Mouse (Mus musculus) heart, adult 2 months (tissue): ENCODE data around the gene Ptprm. TPM values are rescaled to one million over a fixed set of nuclear protein-coding genes. Genes with fewer than 3 reads are reported as not detected.

Experiments
- DNase-seq, 2 experiments: peaks; one replicate each; pipeline ENCODE4 v3.0.0; 2021
- H3K27ac ChIP-seq: fragments of 200-600 bp; 2 replicates; pipeline ENCODE4 v1.8.1; 2022
- H3K27me3 ChIP-seq: fragments of 200-500 bp; 2 replicates; pipeline ENCODE4 v1.6.1; 2012; ENCODE audit warnings: mild to moderate bottlenecking, low read length, inconsistent platforms, mixed read lengths; ENCODE audit not compliant: control insufficient read depth, insufficient read depth
- H3K36me3 ChIP-seq: fragments of 200-500 bp; 2 replicates; pipeline ENCODE4 v1.6.1; 2012; ENCODE audit warnings: low read length, inconsistent platforms; ENCODE audit not compliant: control insufficient read depth, insufficient read depth
- H3K4me1 ChIP-seq: fragments of 200-500 bp; 2 replicates; pipeline ENCODE4 v1.6.1; 2011; ENCODE audit warnings: low read length; ENCODE audit not compliant: control insufficient read depth, insufficient read depth
- H3K4me3 ChIP-seq: fragments of 200-600 bp; 2 replicates; pipeline ENCODE4 v1.8.1; 2022
- H3K79me2 ChIP-seq: fragments of 200-500 bp; replicated peaks from 2 replicates; pipeline ENCODE4 v1.6.1; 2012; ENCODE audit warnings: mild to moderate bottlenecking, inconsistent platforms, low read length, moderate library complexity, mixed read lengths; ENCODE audit not compliant: control insufficient read depth, insufficient read depth
- H3K9ac ChIP-seq: fragments of 200-500 bp; 2 replicates; pipeline ENCODE4 v1.6.1; 2012; ENCODE audit warnings: low read depth, mild to moderate bottlenecking, control low read depth, inconsistent platforms, low read length, mixed read lengths
- CTCF ChIP-seq: fragments of 200-600 bp; IDR thresholded peaks from 2 replicates; pipeline ENCODE4 v1.8.1; 2022; ENCODE audit warnings: antibody characterized with exemption, mild to moderate bottlenecking, moderate library complexity
- EP300 ChIP-seq: fragments of 200-500 bp; IDR thresholded peaks from 2 replicates; pipeline ENCODE4 v1.6.1; 2011; ENCODE audit warnings: low read depth, low read length, control low read depth; ENCODE audit not compliant: insufficient read depth
- POLR2A ChIP-seq: fragments of 200-500 bp; IDR thresholded peaks from 2 replicates; pipeline ENCODE4 v1.6.1; 2011; ENCODE audit warnings: mild to moderate bottlenecking, low read depth, low read length, control low read depth; ENCODE audit not compliant: insufficient read depth
- WGBS: fragments of 180-500 bp; shearing (Covaris S2); methylation state at CpG from one replicate; pipeline ENCODE4 v1.1.7; 2018; 5-methylcytosine and 5-hydroxymethylcytosine counted together
- intact Hi-C: fragments of 180-260 bp; cut with DNase I; formaldehyde crosslinking; loops from one replicate; pipeline ENCODE4 v1.15.1; 2025
- polyA plus RNA-seq: library from polyadenylated mRNA; depleted of rRNA; stranded (reverse); fragments of >200 nt; gene quantifications from 2 replicates; pipeline ENCODE4 v1.2.3, GENCODE M21; 2012
- total RNA-seq, 2 experiments: library from RNA; stranded (reverse); gene quantifications; 2 replicates each; pipeline ENCODE4 v1.2.3; 2021

Ptprm gene
- total and polyA plus RNA-seq, 3 experiments = 34.6 to 88.5 (median 78.9) TPM

DNA sequence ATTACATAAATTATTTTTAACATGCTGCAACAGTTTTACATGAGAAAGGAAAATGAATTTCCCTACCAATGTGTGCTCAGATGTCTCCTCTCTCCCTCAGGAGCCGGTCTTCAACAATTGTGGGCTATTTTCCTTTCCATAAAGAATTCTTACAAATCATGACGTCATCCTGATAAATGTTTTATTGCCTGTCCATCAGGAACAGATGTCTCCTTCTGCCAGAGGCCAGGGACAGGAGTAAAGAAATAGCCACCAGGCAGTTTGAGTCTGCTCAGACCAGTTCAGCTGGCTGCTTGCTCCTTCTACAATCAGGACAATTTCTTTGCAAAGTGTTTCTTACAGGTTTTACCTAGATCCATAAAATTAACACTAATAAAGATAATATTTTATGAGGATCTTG, 357.4 kb downstream of the Ptprm start:
- DNase-seq = no peak
- H3K36me3 ChIP-seq = no peaks in the 10 kb centered on the region
- no peaks in the 10 kb centered on the region for H3K27me3 ChIP-seq
- TF ChIP-seq CTCF (no peak), EP300 (no peak), POLR2A (no peak)
- intact Hi-C loops = no loop called here
- H3K79me2 ChIP-seq = peaks cover 4% of the 10 kb centered on the region
- WGBS = 50% methylated on average over 2 of the region's 2 CpGs
- no peak overlapping the region for H3K4me3 ChIP-seq
- H3K4me1 ChIP-seq = no peaks in the 10 kb centered on the region; the same call in 1 of the 2 replicates
- no peak overlapping the region for H3K9ac ChIP-seq
- no peak overlapping the region for H3K27ac ChIP-seq

DNA sequence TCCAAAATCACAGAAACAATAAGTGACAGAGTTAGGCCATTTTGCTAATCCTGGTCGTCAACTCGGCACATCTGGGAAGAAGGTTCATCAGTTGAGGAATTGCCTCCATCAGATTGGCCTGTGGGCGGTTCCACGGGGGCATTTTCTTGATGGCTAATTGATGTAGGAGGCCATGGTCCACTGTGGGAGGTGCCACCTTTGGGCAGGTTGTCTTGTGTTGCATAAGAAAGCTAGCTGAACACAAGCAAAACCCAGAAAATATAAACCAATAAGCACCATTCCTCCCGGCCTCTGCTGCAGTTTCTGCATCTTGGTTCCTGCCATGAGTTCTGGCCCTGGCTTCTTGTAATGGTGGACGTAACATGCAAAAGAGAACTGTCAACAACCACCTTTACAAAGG, 358.2 kb downstream of the Ptprm start:
- WGBS = 97% methylated on average over 6 of the region's 6 CpGs
- intact Hi-C loops = no loop called here
- H3K27ac ChIP-seq = no peak overlapping the region
- H3K4me3 ChIP-seq = no peak overlapping the region
- H3K36me3 ChIP-seq = peaks cover 3% of the 10 kb centered on the region
- DNase-seq = no peak
- H3K9ac ChIP-seq = no peak overlapping the region
- H3K79me2 ChIP-seq = peaks cover 4% of the 10 kb centered on the region
- TF ChIP-seq POLR2A (no peak), CTCF (no peak)
- no peaks in the 10 kb centered on the region for H3K27me3 ChIP-seq
- H3K4me1 ChIP-seq = peaks cover 1% of the 10 kb centered on the region

DNA sequence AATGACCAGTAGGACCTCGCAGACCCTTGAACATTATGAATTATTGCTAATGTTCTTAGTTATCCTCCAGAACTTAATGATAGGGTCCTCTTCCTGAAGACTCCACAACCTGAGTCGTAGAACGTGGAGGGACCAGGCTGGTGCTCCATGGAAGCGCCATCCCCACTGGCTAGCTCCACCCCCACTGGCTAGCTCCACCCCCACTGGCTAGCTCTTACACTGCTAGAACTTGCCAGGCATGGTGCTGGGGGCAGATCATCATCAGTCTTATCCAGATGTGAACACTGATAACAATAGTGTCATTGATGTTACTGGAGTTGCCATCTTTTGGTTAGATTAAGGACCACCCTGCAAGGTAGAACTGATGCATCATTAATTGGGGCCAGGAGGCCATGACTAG, 362.4 kb downstream of the Ptprm start:
- intact Hi-C loops = no loop called here
- Histone ChIP-seq H3K4me1 (peaks cover 9% of the 10 kb centered on the region), H3K79me2 (peaks cover 4% of the 10 kb centered on the region), H3K4me3 (no peak overlapping the region), H3K27ac (no peak overlapping the region), H3K9ac (no peak overlapping the region), H3K27me3 (no peaks in the 10 kb centered on the region), H3K36me3 (peaks cover 9% of the 10 kb centered on the region)
- 92% methylated on average over 4 of the region's 4 CpGs for WGBS
- TF ChIP-seq POLR2A = no peak
- no peak for TF ChIP-seq CTCF
- no peak for TF ChIP-seq EP300
- DNase-seq = no peak

DNA sequence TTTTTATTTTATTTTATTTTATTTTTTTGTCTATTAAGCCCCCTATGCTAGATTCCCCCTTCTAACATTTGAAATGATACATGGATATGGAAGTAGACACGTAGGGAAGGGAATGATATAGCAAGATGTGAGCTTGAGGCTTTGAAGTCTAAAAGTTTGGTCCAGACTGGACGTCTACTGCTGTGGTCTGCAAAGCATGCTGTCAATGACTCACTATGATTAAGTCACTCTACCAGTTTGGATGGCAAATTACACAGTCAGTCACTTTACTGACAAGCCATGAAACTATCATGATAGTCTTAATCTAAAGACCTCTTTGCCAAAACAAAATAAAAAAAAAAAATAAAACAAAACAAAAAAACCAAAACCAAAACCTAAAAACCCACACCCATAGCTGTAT, 363.5 kb downstream of the Ptprm start:
- Histone ChIP-seq H3K9ac (no peak overlapping the region), H3K27me3 (no peaks in the 10 kb centered on the region), H3K4me3 (no peak overlapping the region), H3K27ac (no peak overlapping the region), H3K4me1 (peaks cover 9% of the 10 kb centered on the region), H3K36me3 (peaks cover 9% of the 10 kb centered on the region), H3K79me2 (peaks cover 4% of the 10 kb centered on the region)
- WGBS = 54% methylated on average over 2 of the region's 2 CpGs
- no peak for DNase-seq
- no peak for TF ChIP-seq CTCF
- no peak for TF ChIP-seq POLR2A
- TF ChIP-seq EP300 = no peak
- intact Hi-C loops = no loop called here

DNA sequence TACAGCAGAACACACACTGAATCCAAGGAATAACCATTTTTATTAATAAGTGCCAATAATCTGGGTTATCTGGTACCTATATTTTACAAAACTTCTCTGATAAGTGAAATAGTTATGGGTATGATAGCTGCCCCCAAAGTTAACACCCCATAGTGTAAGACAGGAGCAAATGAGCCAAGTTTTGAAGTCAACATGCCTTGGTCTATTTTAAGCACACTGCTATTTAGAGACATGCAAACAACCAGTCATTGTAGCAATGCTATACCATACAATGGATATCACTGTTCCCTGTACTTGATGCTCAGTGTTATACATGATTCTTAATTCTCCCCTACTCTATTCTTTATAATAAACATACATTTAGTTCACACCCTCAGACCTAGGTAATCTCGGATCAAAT, 366.2 kb downstream of the Ptprm start:
- Histone ChIP-seq H3K79me2 (no peaks in the 10 kb centered on the region; the same call in none of the 2 replicates), H3K27me3 (no peaks in the 10 kb centered on the region), H3K36me3 (peaks cover 12% of the 10 kb centered on the region), H3K4me3 (no peak overlapping the region), H3K27ac (peak overlapping the region; percentile 71), H3K9ac (no peak overlapping the region), H3K4me1 (peaks cover 12% of the 10 kb centered on the region)
- TF ChIP-seq CTCF = no peak
- TF ChIP-seq POLR2A = no peak
- TF ChIP-seq EP300 = no peak
- intact Hi-C loops = loop anchor here (10.0 kb wide), 2 partner anchors 147 to 367 kb away; partner anchors contain the start of gene Ptprm
- WGBS = 76% methylated on average over 1 of the region's 1 CpGs
- DNase-seq = no peak

DNA sequence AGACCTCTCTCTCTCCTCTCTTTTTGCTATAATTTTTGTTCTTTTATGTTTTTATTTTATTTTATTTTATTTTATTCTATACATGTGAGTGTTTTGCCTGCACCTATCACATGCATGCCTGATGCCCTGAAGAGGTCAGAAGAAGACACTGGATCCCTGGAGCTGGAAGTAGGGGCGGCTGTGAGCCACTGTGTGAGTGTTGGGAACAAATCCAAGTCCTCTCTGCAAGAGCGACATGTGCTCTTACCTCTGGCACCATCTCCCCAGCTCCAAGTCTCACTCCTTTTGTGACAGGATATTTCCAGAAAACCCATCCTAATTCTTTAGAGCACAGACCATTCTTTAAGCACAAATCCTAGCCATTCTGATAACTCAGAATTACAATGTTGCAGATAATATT, 372.6 kb downstream of the Ptprm start:
- WGBS = 13% methylated on average over 2 of the region's 2 CpGs
- peak in 1 of 2 experiments; percentile 43 for DNase-seq
- H3K4me1 ChIP-seq = peaks cover 7% of the 10 kb centered on the region

More for the DNA sequence above, 372.6 kb downstream of the Ptprm start:
- no peaks in the 10 kb centered on the region for H3K27me3 ChIP-seq
- peaks cover 5% of the 10 kb centered on the region; the same call in 1 of the 2 replicates for H3K36me3 ChIP-seq
- peaks cover 2% of the 10 kb centered on the region; the same call in 1 of the 2 replicates for H3K79me2 ChIP-seq
- no peak overlapping the region for H3K4me3 ChIP-seq
- H3K9ac ChIP-seq = no peak overlapping the region
- no peak overlapping the region; the same call in 1 of the 2 replicates for H3K27ac ChIP-seq
- intact Hi-C loops = loop anchor here (10.0 kb wide), 2 partner anchors 153 to 373 kb away; partner anchors contain the start of gene Ptprm
- TF ChIP-seq CTCF = peak; percentile 44
- no peak for TF ChIP-seq EP300
